Mouse (Mus musculus) ES-E14 (cell line): ENCODE results near the gene Ldb3.

Experiments
- CHD2 ChIP-seq: IDR thresholded peaks from 2 replicates; pipeline ENCODE4 v1.6.1; 2014; ENCODE audit warnings: mild to moderate bottlenecking, low read depth, low read length, inconsistent platforms
- HCFC1 ChIP-seq: IDR thresholded peaks from 2 replicates; pipeline ENCODE4 v1.6.1; 2012; ENCODE audit warnings: low read length, inconsistent platforms, borderline replicate concordance; ENCODE audit not compliant: insufficient read depth
- ZC3H11A ChIP-seq: IDR thresholded peaks from 2 replicates; pipeline ENCODE4 v1.6.1; 2012; ENCODE audit warnings: low read depth, mild to moderate bottlenecking, inconsistent platforms, low read length, borderline replicate concordance
- ZNF384 ChIP-seq: IDR thresholded peaks from 2 replicates; pipeline ENCODE4 v1.6.1; 2012; ENCODE audit warnings: low read depth, low read length, inconsistent platforms

DNA sequence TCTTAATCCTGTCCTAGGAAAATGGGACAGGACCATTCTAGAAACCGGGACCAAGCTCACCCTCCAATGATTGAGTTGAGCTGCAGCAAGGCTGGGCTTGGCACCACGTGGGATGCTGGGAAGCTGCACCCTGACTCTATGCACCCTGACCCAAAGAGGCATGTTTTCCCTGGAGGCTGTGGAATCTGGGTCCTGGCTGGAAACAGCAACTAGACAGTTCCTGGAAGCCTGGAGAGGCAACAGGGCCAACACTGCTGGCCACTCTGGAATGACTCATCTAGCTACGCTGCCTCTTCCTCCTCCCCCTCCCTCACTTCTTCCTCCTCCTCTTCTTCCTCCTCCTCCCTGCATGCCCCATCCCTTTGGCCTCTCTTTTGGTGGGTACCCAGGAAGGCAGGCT, 34.4 kb downstream of the Ldb3 start:
- TF ChIP-seq HCFC1 (no peak), ZC3H11A (no peak), ZNF384 (no peak), CHD2 (no peak)
